23 mouse cellular contexts compared by ENCODE assay signal in genomic region chr11:6581560-6581959, GRCm38 (mm10). TPM values are rescaled to one million over a fixed set of nuclear protein-coding genes. Genes with fewer than 3 reads are reported as not detected.
DNase-seq lines count a peak whose midpoint lies in the region; ATAC-seq lines count a peak whose summit lies in the region.
"Had no signal": no experiment of that assay in that cellular context is flagged by ENCODE, and none has a peak within 500 bp of the region (broad histone marks: within the 10 kb centered on the region; RNA-seq: fewer than 3 reads in every experiment).

No protein-coding gene starts in this region.

- no peaks in the 10 kb centered on the region for H3K4me1 ChIP-seq in embryonic facial prominence, embryonic 14.5 days (ENCODE audit: control insufficient read depth, insufficient read depth, low read length)
- H3K4me1 ChIP-seq in embryonic facial prominence, embryonic 10.5 days: no peaks in the 10 kb centered on the region
- H3K4me1 ChIP-seq: embryonic facial prominence, embryonic 12.5 days had no signal

- no peaks in the 10 kb centered on the region for H3K27me3 ChIP-seq in embryonic facial prominence, embryonic 14.5 days (replicated peaks; ENCODE audit: control insufficient read depth, insufficient read depth, low read length)
- no peaks in the 10 kb centered on the region for H3K27me3 ChIP-seq in embryonic facial prominence, embryonic 10.5 days (replicated peaks; ENCODE audit: low read depth, poor library complexity, severe bottlenecking)
- H3K27me3 ChIP-seq: embryonic facial prominence, embryonic 12.5 days; forebrain, embryonic 12.5 days; heart, embryonic 12.5 days; hindbrain, embryonic 15.5 days had no signal

- no peaks in the 10 kb centered on the region for H3K9me3 ChIP-seq in embryonic facial prominence, embryonic 14.5 days (ENCODE audit: control insufficient read depth, low read length)
- H3K9me3 ChIP-seq in embryonic facial prominence, embryonic 10.5 days: no peaks in the 10 kb centered on the region
- H3K9me3 ChIP-seq: embryonic facial prominence, embryonic 12.5 days; forebrain, embryonic 12.5 days; heart, embryonic 12.5 days; hindbrain, embryonic 15.5 days had no signal

- H3K4me3 ChIP-seq in embryonic facial prominence, embryonic 14.5 days (ENCODE audit: low read depth, low read length): no peak overlapping the region
- no peak overlapping the region for H3K4me3 ChIP-seq in embryonic facial prominence, embryonic 10.5 days
- H3K4me3 ChIP-seq: embryonic facial prominence, embryonic 12.5 days; forebrain, embryonic 12.5 days; heart, adult 2 months; heart, embryonic 12.5 days; hindbrain, embryonic 15.5 days had no signal

- peak; percentile 63; the same call in 1 of the 2 replicates for ATAC-seq in embryonic facial prominence, embryonic 14.5 days (ENCODE audit: low read depth)
- ATAC-seq in activated CD4-positive, CD25-positive, alpha-beta regulatory T cell, adult 4 months: no peak
- ATAC-seq: CD4-positive, CD25-positive, alpha-beta regulatory T cell, adult 4 months; forebrain, embryonic 16.5 days had no signal

- no peak overlapping the region for H3K27ac ChIP-seq in embryonic facial prominence, embryonic 14.5 days (replicated peaks; ENCODE audit: low read depth, low read length)
- H3K27ac ChIP-seq in embryonic facial prominence, embryonic 10.5 days (replicated peaks): no peak overlapping the region
- H3K27ac ChIP-seq: embryonic facial prominence, embryonic 12.5 days; forebrain, embryonic 12.5 days; heart, adult 2 months; hindbrain, embryonic 15.5 days had no signal

- H3K36me3 ChIP-seq in embryonic facial prominence, embryonic 14.5 days (ENCODE audit: control insufficient read depth, insufficient read depth, low read length): peaks cover 26% of the 10 kb centered on the region
- H3K36me3 ChIP-seq in embryonic facial prominence, embryonic 10.5 days (replicated peaks): peaks cover 70% of the 10 kb centered on the region
- H3K36me3 ChIP-seq: hindbrain, embryonic 15.5 days had no signal

- 74% methylated on average over 2 of the region's 2 CpGs for WGBS in embryonic facial prominence, embryonic 14.5 days
- 82% methylated on average over 2 of the region's 2 CpGs for WGBS in embryonic facial prominence, embryonic 10.5 days

- DNase-seq in embryonic facial prominence, embryonic 14.5 days (ENCODE audit: low spot score): peak; percentile 45
- DNase-seq in embryonic facial prominence, embryonic 10.5 days (ENCODE audit: low spot score): no peak
- peak; percentile 18 to 68 for DNase-seq in spleen, postnatal 10 days (ENCODE audit: low spot score in 2 of 2)
- DNase-seq in spleen, adult 12 weeks (ENCODE audit: low spot score): no peak
- DNase-seq in spleen, postnatal 36 days (ENCODE audit: low spot score in 2 of 2): peak; percentile 73 to 75
- no peak for DNase-seq in neural tube, embryonic 10.5 days (ENCODE audit: extremely low spot score, low spot score)
- DNase-seq: adrenal gland, adult 2 months; adrenal gland, postnatal 36 days; cerebellum, adult 8-10 months; cerebellum, postnatal 14 days; embryo, embryonic 11 days; gastrocnemius, postnatal 14 days; heart, adult 2 months; heart, postnatal 36 days had no signal

- no peak overlapping the region for H3K9ac ChIP-seq in embryonic facial prominence, embryonic 14.5 days (ENCODE audit: low read depth, low read length)
- H3K9ac ChIP-seq: embryonic facial prominence, embryonic 12.5 days; forebrain, embryonic 12.5 days; heart, embryonic 12.5 days; hindbrain, embryonic 15.5 days had no signal

- H3K4me2 ChIP-seq in embryonic facial prominence, embryonic 14.5 days (ENCODE audit: low read depth, low read length): no peak overlapping the region
- H3K4me2 ChIP-seq: embryonic facial prominence, embryonic 12.5 days; forebrain, embryonic 12.5 days; heart, embryonic 12.5 days; hindbrain, embryonic 15.5 days had no signal

RNA-seq across cellular contexts. Expression of gene Nacad, which starts 24.3 kb away (rescaled TPM):
- polyA plus RNA-seq in embryonic facial prominence, embryonic 14.5 days (2014; fragmentation: Nextera tagmentation; extraction: Ambion mirVana): 7.0 and 8.5 TPM in 2 replicates
- polyA plus RNA-seq in embryonic facial prominence, embryonic 10.5 days (2016; fragmentation: Nextera tagmentation; extraction: Ambion mirVana): 9.8 and 10.5 TPM in 2 replicates
- polyA plus RNA-seq in activated CD4-positive, CD25-positive, alpha-beta regulatory T cell, adult 4 months (2017; shearing (Covaris generic)): not detected

RNA-seq across cellular contexts. Expression of gene Ccm2, which starts 34.9 kb away (rescaled TPM):
- polyA plus RNA-seq in embryonic facial prominence, embryonic 14.5 days (2014; fragmentation: Nextera tagmentation; extraction: Ambion mirVana): 93.5 and 93.7 TPM in 2 replicates
- polyA plus RNA-seq in embryonic facial prominence, embryonic 10.5 days (2016; fragmentation: Nextera tagmentation; extraction: Ambion mirVana): 109 and 114 TPM in 2 replicates
- 100 to 1,000 TPM; 136 TPM for polyA plus RNA-seq in activated CD4-positive, CD25-positive, alpha-beta regulatory T cell, adult 4 months (2017; shearing (Covaris generic))

RNA-seq across cellular contexts. Expression of gene Tbrg4, which starts 44.3 kb away (rescaled TPM):
- polyA plus RNA-seq in embryonic facial prominence, embryonic 14.5 days (2014; fragmentation: Nextera tagmentation; extraction: Ambion mirVana): 33.7 and 35.7 TPM in 2 replicates
- 66.9 and 74.2 TPM in 2 replicates for polyA plus RNA-seq in embryonic facial prominence, embryonic 10.5 days (2016; fragmentation: Nextera tagmentation; extraction: Ambion mirVana)
- 10 to 100 TPM; 21.6 to 33.6 TPM for polyA plus RNA-seq in activated CD4-positive, CD25-positive, alpha-beta regulatory T cell, adult 4 months (2017; shearing (Covaris generic))

RNA-seq across cellular contexts. Expression of gene Wap, which starts 56.9 kb away (rescaled TPM):
- polyA plus RNA-seq in embryonic facial prominence, embryonic 14.5 days (2014; fragmentation: Nextera tagmentation; extraction: Ambion mirVana): not detected in 2 replicates
- not detected in 2 replicates for polyA plus RNA-seq in embryonic facial prominence, embryonic 10.5 days (2016; fragmentation: Nextera tagmentation; extraction: Ambion mirVana)
- not detected for polyA plus RNA-seq in activated CD4-positive, CD25-positive, alpha-beta regulatory T cell, adult 4 months (2017; shearing (Covaris generic))
- polyA plus RNA-seq: adrenal gland, adult 2 months; CD4-positive, CD25-positive, alpha-beta regulatory T cell, adult 4 months; embryonic facial prominence, embryonic 12.5 days; forebrain, embryonic 12.5 days; forebrain, embryonic 16.5 days; heart, adult 2 months; heart, embryonic 12.5 days; heart, embryonic 16.5 days; hindbrain, embryonic 11.5 days; hindbrain, embryonic 15.5 days had no signal

Comparison
In these comparisons a context has a peak if more than half of its experiments do, and no peak if none do; other contexts are left out.
1. DNase-seq: peak in embryonic facial prominence, embryonic 14.5 days (single experiment), spleen, postnatal 10 days (2 of 2) and spleen, postnatal 36 days (2 of 2); none in embryonic facial prominence, embryonic 10.5 days (single experiment), spleen, adult 12 weeks (single experiment) and neural tube, embryonic 10.5 days (single experiment).